Mouse (Mus musculus): ENCODE measurements around the gene Cdk15.

The Cdk15 gene

DNA sequence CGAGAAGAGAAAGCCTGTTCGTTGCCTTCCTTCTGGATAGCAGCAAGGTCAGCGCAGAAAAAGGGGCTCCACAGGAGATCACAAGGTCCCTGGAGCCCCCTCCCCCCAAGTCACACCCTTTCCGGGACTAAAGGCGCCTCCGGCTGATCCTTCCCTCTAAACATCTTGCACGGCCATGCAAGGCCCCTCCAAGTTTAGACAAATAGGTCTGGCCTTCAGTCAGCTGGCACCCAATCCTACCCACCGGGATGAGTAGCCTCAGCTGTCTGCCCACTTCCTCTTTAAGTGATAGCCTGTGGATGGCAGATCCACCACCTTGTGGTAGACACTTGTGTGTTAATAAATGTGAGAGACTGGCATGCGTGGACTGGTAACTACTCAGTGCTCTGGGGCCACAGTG lies 120.6 kb downstream of the Cdk15 start:
- DNase-seq = peak in 1 of 2 experiments; percentile 48

DNA sequence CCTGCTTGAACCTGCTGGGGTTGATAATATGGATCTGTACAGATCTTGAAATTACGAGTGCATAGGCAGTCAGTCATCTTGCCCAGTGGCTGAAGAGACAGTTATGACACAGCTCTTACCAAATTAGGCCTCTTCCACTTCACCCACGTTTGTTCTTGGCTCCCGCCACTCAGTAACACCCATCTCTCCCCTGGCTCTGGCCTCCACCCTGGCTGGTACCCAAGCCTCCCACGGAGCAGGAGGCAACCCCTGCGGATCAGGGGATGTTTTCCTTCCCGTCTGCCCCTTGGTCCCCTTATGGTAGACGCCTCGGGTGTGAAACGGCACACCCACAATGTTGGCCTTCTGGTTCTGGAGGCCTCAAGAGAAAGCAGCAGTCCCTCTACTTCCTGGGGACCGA lies 124.2 kb downstream of the Cdk15 start:
- peak in 1 of 2 experiments; percentile 51 for DNase-seq

DNA sequence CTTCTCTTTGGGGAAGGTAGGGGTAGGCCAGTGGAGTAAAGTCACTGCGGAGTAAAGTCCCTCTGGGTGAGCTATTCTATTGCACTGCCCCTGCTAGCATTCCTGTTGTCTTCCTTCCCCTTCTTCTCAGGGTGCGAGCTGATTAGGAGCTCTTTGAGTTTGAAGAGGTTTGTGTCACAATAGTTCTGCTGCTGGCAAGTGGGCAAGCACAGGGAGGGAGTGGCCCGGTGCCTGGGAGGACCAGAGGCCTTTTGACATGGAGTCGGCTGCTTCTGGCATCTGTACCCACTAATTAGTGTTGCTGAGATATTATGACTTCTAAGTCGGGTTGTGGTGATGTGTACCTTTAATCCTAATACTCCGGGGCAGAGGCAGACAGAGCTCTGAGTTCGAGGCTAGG lies 124.8 kb downstream of the Cdk15 start:
- no peak for DNase-seq

DNA sequence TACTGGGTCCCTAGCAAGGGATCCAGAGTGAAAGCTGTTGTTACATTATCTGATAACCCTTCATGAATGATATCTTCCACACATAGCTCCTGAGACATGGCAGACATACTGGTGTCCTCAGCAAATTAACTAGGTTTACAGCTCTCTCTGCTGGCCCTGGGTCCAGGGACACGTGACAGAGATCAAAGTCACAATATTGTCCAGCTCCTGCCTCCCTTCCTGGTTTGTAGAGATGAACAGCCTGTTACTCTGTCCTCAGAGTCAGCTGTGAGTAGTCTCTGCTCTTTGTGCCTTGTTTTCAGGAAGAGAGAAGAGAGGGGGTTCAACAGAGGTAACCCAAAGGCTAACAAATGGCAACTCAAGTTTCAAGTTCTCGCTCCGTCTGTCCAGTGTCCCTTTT lies 125.8 kb downstream of the Cdk15 start:
- no peak for DNase-seq

DNA sequence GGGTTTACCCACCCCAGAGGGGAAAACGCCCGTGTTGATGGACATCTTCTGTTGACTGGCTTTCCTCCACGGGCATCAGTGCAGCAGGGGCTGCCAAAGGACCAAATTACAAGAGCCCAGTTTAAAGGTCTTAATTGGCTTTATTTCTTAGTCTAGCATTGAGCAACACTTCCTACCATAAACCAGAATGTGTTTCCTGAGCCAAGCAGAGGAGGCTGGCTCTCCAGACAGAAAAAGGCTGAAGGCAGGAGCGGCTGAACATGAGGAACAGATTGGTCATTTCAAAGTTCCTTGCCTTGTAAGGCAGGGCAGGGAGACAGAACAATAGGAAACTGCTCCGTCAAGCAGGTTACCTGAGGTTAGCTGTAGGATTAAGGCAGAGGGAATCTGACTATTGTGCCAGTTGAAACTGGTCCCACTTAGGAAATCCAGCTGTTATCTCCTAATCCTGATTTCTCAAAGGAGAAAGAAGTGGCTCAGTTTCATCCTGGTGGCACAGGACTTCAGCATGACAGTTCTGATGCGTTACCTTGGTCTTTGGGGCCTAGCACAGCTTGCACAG lies 126.4 kb downstream of the Cdk15 start:
- no peak for DNase-seq

DNA sequence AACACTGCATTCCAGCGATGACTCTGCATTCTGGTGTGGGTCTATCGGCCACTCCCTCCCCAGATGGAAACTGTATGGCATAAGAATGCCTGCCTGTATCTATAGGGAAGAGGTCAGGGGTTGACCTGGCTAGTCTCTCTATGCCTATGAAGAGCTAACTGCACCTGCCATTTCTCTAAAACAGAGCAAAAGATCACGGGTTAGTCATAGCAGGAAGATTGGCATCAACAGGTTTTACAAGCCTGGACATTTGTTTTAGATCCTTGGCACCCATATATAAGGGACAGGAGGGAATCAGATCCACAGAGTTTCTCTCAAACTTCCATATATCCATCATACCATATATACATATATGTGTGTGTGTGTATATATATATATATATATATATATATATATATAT lies 127.7 kb downstream of the Cdk15 start:
- no peak for DNase-seq

DNA sequence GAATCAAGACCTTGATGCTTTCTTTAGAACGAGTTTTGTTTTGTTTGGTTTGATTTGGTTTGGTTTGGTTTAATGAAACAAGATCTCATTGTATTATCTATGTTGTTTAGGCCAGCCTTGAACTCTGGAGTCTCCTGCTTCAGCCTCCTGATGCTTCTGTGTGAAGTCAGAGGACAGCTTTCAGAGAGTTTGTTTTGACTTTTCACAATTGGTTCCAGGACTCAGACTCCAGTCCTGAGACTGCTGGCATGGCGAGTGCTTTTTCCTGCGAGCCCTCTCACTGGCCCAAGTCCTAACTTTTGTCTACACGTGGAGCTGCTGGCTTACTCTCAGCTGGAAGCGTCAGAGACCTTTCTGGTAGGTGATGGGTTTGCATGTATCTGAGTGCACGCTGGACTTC lies 128.9 kb downstream of the Cdk15 start:
- DNase-seq = no peak

DNA sequence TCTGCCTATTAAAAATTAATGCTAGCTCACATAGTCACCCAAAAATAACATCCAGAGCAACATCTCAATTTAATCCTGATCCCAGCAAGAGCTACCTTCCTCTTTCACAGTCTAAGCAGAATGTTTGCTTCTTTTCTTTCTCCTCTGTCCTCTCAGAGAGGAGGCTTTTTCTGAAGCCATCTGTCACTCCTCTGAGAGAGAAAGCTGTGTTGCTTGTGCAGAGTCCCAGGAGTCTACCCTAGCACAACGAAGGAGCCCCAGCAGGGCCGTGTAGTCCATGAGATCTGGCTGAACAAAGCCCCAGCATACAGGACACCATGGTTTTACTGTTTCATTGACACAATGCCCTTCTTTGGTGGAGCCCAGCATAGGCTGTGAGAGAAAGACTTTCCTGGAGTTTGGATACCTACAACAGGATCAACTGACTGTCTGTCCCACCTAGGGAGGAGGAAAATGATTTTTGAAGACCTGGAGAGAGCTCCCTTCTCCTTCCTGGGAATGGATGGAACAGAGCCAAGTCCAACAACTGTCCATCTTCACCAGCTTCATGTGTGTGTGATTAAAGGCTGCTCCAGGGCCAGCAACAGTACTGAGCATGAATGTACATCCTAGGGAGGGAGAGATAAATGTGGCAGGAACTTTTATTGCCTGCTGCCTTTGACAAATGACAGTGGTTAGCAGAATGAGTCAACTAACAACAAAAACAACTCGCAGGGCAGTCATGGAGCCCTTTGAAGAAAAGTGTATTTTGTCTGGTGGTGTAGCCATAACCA lies 131.0 kb downstream of the Cdk15 start:
- peak; percentile 44 to 58 for DNase-seq

DNA sequence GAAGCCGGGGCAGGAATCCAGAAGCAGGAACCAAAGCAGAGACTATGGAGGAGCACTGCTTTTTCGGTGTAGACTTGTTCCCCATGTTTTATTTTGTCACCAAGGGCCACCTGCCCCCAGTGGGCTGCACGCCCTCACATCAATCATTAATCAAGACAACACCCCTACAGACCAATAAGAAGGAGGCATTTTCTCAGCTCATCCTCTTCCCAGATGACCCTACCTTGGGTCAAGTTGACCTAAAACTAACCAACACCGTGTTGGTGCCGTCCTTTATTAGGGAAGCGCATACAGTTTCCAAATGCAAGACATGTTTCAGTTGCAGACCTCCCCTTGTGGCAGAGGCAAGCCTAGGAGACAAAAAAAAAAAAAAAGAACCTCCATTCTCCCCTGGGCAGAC lies 132.5 kb downstream of the Cdk15 start:
- DNase-seq = no peak

DNA sequence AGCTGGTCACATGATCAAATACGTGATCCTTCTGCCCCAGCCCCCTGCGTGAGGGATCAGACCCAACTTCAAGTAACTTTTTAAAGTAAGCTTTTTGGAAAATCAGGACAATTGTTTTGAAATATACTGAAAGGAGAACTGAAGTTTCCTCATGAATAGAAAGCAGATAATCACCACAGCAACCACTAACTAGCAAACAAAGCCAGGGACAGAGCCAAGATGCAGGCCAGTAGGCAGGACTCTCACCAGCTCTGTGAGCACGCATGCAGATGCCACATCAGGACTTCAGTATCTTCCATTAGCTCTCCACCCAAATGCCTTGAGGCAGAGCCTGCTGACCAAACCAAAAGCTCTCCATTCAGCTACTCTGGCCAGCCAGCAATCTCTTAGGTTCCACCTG lies 135.0 kb downstream of the Cdk15 start:
- no peak for DNase-seq

DNA sequence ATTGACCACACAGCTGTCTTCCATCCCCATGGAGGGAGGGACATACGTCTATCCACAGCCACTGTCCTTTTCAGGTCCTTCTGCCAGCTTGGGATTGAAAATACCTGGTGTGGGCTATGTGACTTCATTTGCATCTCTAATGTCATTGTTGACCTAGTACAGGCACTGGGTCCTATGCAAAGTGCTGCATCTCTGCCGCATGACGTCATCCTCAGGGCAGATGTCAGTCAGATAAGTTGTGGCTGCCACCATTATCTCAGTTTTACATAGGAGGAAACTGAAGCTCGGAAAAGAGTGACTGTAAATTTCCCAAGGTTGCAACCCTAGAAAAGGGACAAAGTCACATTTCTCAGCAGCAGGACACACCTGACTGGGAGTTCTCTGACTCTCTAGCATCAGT lies 137.4 kb downstream of the Cdk15 start:
- DNase-seq = no peak

DNA sequence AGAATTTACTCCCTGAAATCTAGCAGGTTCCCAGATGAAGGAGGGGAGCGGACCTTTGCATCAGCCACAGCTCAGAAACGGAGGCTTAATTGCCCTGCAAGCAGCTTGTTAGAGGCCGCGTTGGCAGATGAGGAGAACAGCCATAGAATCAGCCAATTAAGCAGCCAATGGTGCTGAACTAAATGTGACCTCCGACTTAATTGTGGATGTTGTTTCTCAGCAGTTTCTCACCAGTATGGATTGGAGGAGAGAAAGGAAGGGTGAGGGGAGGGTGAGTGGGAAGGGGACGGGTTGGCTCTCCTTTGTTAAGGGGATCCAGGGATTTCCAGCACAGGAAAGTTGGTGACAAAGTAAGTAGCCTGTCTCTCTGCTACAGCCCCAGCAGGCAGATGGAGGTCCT lies 137.9 kb downstream of the Cdk15 start:
- no peak for DNase-seq

DNA sequence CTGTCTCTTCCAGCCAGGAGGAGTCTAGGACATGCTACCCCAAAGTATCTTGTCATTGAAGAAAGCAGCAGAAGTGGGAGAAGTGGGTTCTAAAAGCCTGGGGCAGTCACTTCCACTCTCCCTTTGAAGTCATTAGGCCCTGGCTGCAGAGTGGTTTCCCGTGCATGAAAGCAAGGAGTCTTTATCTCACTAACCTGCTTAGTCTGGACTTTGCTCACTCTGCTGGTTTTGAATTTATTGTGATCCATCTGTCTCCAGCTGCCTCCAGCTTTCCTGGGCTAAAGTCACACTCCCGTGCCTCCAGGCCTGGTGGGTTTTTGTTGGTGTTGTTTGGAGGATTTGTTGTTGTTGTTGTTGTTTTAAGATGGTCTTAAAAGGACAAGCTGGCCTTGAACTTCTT lies 139.3 kb downstream of the Cdk15 start:
- no peak for DNase-seq

DNA sequence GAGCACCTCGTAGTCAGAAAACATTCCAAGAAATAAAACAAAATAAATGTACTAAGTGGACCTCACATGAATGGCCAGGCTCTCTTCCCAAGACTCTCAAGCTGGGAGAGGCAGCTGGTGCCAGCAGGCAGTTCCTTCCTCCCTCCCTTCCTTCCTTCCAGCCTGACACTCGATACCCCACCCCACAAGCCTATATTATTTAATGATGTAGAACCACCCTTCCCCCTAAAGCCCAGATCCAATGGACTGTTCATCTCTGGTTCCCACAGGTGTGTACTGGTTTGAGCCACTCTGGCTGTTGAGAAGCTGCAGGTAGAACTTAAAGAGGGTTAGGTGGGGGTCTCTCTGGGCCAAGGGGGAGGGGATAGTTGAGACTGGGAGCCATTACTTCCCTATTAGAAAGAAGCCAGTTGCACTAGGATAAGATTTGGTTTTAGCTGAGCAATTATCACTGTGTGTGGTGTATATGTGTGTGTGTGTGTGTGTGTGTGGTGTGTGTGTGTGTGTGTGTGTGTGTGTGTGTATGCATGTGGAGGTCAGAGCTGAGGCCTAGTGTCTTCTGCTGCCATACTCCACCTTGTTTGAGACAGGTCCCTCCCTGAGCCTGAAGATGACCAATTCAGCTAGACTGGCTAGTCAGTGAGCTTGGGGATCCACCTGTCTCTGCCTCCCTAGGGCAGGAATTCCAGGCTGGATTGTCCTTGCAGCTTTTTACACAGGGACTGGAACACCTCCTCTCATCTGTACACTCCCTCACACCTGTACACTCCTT lies 143.0 kb downstream of the Cdk15 start:
- no peak for DNase-seq

DNA sequence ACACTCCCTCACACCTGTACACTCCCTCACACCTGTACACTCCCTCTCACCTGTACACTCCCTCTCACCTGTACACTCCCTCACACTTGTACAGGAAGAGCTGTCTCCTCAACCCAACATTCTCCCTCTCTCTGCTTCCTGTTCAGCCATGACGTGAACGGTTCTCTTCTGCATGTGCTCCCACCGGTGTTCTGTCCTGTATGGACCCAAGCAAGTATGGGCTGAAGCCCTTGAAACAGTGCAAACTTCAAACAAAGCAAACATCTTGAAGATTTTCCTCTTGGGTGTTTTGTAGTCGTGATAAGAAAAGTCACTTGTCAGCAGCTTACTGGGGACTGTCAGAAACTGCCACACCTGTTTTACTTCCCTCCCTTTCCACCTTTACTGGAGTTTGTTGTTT lies 144.5 kb downstream of the Cdk15 start:
- no peak for DNase-seq
